Mouse (Mus musculus) CD4-positive, CD25-positive, alpha-beta regulatory T cell, adult 2 months (primary cell): ENCODE measurements around the gene Gpr1.
"Not testable (repeated sequence)": the region's sequence is repeated elsewhere in the genome, so short reads cannot be mapped to it uniquely, and the experiment has no call there.

Experiments
- DNase-seq: peaks from one replicate; pipeline ENCODE4 v3.0.0-alpha.2; 2012; ENCODE audit warnings: low read depth, low spot score

Gene Gpr1

GRCm38 (mm10) chr1:63225009-63225408, 10.7 kb upstream of the Gpr1 start:
- DNase-seq = no peak

- DNase-seq = no peak
Observed at GRCm38 (mm10) chr1:63219277-63219676, 4.9 kb upstream of the Gpr1 start.

DNA sequence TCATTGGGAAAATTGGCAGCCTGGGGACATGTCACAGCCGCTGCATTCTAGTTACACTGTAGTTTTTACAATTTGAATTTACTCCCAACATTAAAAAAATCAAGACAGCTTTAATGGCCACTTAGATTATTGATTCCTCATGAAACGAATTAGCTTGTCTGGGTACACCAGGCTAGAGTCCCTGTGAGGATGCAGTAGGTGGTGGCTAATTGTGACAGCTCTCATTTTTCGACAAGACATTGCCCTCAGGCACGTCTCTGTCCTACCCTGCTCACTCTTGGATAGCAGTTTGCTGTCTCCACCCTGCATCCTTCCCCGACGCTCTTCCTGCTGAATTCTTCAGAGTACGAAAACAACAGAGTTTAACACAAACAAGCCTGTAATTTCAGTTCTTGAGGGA, 288 bp upstream of the Gpr1 start:
- DNase-seq = no peak

- no peak for DNase-seq
Observed at GRCm38 (mm10) chr1:63213478-63214270, 669 bp downstream of the Gpr1 start.

- no peak for DNase-seq
Observed at GRCm38 (mm10) chr1:63209861-63210529, 4.3 kb downstream of the Gpr1 start.

DNA sequence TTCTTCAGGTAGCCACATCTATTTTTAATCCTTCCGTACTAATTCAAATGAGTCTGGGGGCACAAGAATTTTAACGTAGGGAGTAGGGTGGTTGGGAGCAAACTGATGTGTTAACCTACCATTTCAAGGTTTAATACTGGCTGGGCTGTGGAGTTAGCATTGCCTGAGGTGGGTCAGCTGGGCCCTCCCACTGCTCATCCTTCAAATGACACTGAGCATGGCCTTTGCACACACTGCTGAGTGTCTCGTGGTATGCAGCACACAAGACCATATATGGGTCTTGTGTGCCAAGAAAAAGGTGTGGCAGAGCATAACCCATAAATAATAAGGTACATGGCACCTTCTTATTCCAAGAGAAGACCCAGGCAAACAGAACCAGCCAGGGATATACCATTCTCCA, 6.7 kb downstream of the Gpr1 start:
- no peak for DNase-seq

- no peak for DNase-seq
Observed at GRCm38 (mm10) chr1:63204660-63205394, 9.5 kb downstream of the Gpr1 start.

- DNase-seq = no peak
Observed at GRCm38 (mm10) chr1:63203950-63204659, 10.2 kb downstream of the Gpr1 start.

DNA sequence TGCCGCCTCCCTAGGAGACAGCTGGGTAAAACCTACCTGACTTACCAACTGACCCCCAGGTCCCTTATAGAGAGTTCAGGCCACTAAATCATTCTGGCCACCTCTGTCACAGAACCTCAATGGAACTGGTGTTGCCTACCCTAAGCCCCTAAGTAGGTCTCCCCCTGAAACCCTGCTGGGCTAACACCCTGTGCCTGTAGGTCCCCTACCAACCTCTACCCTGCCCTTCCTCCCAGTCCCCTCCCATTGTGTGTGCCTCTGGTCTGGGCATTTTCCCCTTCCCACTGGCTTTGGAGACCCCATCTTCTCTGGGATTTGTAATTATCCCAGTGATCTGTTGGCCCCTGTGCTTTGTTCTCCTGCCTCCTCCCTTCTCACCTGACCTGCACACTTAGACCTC, 10.9 kb downstream of the Gpr1 start:
- no peak for DNase-seq

GRCm38 (mm10) chr1:63201672-63202071, 12.7 kb downstream of the Gpr1 start:
- no peak for DNase-seq

DNA sequence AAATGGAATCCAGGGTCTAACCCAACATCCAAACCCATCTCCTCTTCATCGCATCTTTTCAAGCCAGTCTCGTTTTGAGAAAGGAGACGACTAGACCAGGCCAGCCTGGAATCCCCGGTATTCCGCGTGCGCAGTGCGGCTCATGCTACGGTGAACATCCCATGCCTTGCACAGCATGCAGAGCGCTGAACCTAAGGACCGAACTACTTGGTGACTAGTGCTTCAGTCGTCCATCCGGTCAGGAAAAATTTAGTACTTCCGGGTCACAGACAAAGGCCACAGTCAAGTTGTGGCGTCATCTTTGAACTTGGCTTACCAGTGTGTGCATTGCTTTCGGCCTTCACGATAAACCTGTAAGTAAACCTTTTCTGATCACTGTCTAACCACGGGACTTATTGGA, 14.0 kb downstream of the Gpr1 start:
- DNase-seq = no peak

DNA sequence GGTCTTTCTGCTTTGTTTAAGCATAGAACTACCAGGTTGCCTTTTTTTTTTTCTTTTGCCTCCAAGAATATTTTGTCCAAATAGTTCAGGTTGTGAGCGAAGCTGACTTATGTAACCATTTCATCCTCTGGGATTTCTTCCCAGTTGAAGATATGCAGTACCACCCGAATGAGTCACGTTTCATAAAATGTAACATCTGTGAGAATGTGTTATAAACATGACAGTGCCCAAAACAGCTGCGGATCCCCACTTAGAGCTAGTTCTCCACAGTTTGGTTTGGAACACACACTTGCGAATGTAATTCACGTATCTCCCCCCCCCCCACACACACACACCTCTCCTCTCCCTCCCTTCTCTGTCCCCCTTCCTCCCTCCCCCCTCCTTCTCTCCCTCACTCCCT, 15.0 kb downstream of the Gpr1 start:
- DNase-seq = no peak

GRCm38 (mm10) chr1:63195848-63196512, 18.4 kb downstream of the Gpr1 start:
- DNase-seq = no peak

- no peak for DNase-seq
Observed at GRCm38 (mm10) chr1:63192306-63193065, 21.9 kb downstream of the Gpr1 start.

DNA sequence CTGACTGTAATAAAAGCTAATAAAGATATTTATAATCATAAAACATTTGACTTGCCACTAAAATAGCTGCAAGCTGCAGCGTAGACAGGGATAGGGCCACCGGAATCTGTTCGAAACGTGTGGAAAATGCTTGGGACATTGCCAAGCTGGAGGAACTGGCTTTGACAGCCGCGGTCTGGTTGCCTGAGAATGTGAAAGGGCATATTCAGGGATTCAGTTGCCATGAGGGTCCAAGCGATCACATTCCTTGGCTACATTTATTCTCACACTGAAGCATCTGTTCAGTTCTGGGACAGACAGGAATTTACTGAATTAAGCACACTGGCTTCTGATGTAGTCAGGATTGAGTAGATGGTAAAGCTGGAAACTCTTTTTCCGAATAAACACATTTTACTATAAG, 23.5 kb downstream of the Gpr1 start:
- DNase-seq = no peak

- no peak for DNase-seq
Observed at GRCm38 (mm10) chr1:63188536-63188935, 25.8 kb downstream of the Gpr1 start.

GRCm38 (mm10) chr1:63185430-63185829, 28.9 kb downstream of the Gpr1 start:
- DNase-seq = not testable (repeated sequence)

DNA sequence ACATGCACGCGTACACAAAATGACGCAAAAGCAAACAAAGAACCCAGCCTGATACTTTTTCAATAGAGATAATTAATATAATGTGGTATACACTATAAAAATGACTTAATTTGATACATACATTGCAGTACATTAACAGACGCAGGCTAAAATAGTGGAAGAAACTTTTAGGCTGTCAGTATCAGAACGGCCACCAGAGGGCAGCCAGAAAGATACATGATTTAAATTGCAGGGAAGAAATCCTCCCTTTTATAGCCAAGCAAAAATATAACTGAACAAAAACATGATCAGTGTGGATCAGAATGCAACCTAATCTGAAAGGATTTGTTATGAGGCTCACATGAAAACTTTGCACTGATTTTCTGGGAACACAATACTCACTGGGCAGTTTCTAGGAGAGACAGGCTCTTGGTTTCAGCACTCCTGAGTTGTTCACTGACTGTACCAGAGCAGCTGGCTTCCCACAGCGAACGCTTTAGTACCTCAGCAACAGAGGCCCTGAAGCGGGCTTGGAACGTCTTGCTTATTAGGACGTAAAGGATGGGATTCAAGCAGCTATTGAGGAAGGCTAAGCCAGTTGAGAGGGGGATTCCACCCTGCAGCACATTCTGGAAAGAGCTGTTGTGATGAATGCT, 31.6 kb downstream of the Gpr1 start:
- peak; percentile 72 for DNase-seq

GRCm38 (mm10) chr1:63182212-63182611, 32.1 kb downstream of the Gpr1 start:
- DNase-seq = no peak

- DNase-seq = peak; percentile 13
Observed at GRCm38 (mm10) chr1:63181480-63181879, 32.9 kb downstream of the Gpr1 start.
